Mouse (Mus musculus) lung, adult 18-20 months (tissue): ENCODE results near the gene Gm11146.

Experiments used
- DNase-seq, 2 experiments: peaks; one replicate each; pipeline ENCODE4 v3.0.0; 2022; ENCODE audit warnings: mixed read lengths in 2 of 2

Gene Gm11146

DNA sequence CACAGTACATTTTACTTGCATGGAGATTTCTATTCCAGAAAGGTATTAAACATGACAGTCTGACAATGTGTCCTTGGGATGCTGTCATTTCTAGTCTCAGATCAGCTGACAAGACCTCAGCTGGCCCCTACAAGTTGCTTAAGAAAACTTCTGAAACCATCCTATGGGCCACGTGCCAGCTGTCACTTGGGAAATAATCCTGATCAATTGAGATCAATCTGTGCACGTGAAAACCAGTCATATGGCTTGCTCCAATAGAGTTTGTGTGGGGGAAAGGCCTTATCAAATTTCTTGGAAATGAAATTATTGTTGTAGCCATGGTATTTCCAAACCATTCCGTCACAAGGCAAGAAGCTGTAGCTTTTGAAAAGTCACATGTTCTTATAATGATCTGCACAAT is 50.8 kb downstream of the Gm11146 start:
- no peak for DNase-seq
